Mouse (Mus musculus): ENCODE measurements around the gene Wdfy4. TPM values are rescaled to one million over a fixed set of nuclear protein-coding genes. Genes with fewer than 3 reads are reported as not detected.
A peak's percentile ranks its signal among the peaks of the same experiment; 100 is the strongest.

The Wdfy4 gene
- 0.09 and 0.13 TPM in 2 replicates for polyA plus RNA-seq (2016; fragmentation: Nextera tagmentation; extraction: Ambion mirVana)

DNA sequence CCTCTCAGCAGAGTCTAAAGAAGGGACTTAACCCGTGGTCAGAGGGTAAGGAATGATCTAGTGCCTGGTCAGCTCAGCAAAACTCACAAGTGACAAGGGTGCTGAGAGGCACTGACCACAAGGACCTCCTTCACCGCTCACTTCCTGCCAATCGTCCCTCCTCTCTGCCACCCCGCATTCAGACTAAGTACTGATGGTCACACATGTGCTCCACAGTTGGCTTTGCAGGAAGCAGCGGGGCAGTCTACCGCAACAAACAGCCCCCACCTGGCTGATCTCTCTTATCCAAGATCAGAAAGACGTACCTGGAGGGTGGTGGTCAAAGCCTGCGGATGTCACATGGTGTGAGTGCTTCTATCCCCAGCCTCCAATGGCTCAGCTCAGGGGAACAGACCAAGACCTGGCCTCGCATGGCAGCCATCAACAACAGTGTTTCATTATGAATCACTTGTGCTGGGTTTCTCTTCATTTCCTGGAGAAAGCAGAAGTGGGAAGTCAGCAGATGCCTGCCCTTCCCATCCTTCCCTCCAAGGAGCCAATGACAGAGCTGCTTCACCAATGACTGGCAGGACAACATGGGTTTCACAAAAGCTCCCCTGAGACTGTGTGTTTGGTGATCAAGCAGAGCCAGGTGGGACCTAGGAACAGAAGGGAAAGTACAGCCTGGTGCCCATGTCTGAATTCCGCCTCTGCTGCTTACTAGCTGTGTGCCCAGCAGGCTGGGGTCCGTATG, at the start of gene Wdfy4:
Gene Wdfy4, minus strand, starts transcription at position 441 of the 733 bp plus-strand sequence.
- no peaks in the 10 kb centered on the region for H3K9me3 ChIP-seq
- no peak within 1 kb of the TSS for H3K4me3 ChIP-seq (replicated peaks)
- H3K4me1 ChIP-seq, result no peaks in the 10 kb centered on the region
- WGBS, result 89% methylated on average over 11 of the region's 11 CpGs
- H3K9ac ChIP-seq, result no peak within 1 kb of the TSS
- ATAC-seq (ENCODE audit: low FRiP score), result no peak
- no peak within 1 kb of the TSS for H3K27ac ChIP-seq
- no peaks in the 10 kb centered on the region for H3K36me3 ChIP-seq (replicated peaks)
- no peaks in the 10 kb centered on the region for H3K27me3 ChIP-seq
- H3K4me2 ChIP-seq, result no peak within 1 kb of the TSS

GRCm38 (mm10) chr14:33232048-33232447, 46.7 kb upstream of the Wdfy4 start:
- ATAC-seq (ENCODE audit: low FRiP score), result no peak
- 0 out of 2 replicates have a peak, but pooled peaks cover 4% of the 10 kb centered on the region for H3K27me3 ChIP-seq
- WGBS, result 71% methylated on average over 5 of the region's 5 CpGs
- H3K4me3 ChIP-seq (replicated peaks), result no peak overlapping the region
- no peaks in the 10 kb centered on the region for H3K9me3 ChIP-seq
- no peaks in the 10 kb centered on the region for H3K36me3 ChIP-seq (replicated peaks)
- H3K4me2 ChIP-seq, result no peak overlapping the region
- no peak overlapping the region for H3K27ac ChIP-seq
- no peaks in the 10 kb centered on the region for H3K4me1 ChIP-seq
- H3K9ac ChIP-seq, result no peak overlapping the region

DNA sequence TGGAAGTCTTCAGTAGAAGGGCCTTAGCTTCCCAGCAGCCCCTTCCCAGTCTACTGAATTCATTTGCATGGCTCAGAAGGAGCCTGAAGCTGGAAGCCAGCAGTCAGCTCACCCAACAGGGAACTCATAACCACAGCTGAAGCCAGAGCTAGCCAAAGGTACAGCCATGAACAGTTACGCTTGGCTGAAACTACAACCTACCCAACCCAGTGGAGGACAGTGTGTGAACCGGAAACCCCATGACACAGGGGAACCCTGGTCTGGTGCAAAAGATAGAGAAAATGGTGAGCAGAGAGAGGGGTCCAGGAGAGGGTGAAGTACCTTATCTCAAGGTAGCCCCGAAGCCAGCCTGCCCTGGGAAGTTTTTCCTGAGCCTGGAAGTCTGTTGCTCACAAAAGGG, 46.0 kb upstream of the Wdfy4 start:
- ATAC-seq (ENCODE audit: low FRiP score), result no peak
- Histone ChIP-seq H3K4me3 (replicated peaks) (no peak overlapping the region), H3K27me3 (0 out of 2 replicates have a peak, but pooled peaks cover 4% of the 10 kb centered on the region), H3K4me1 (no peaks in the 10 kb centered on the region), H3K36me3 (replicated peaks) (no peaks in the 10 kb centered on the region), H3K9ac (no peak overlapping the region), H3K4me2 (no peak overlapping the region), H3K27ac (no peak overlapping the region), H3K9me3 (no peaks in the 10 kb centered on the region)
- 90% methylated on average over 3 of the region's 3 CpGs for WGBS

GRCm38 (mm10) chr14:33230672-33231071, 45.4 kb upstream of the Wdfy4 start:
- H3K4me3 ChIP-seq (replicated peaks), result no peak overlapping the region
- no peaks in the 10 kb centered on the region for H3K9me3 ChIP-seq
- no peak overlapping the region for H3K27ac ChIP-seq
- H3K4me1 ChIP-seq, result no peaks in the 10 kb centered on the region
- H3K4me2 ChIP-seq, result no peak overlapping the region
- no peak for ATAC-seq (ENCODE audit: low FRiP score)
- 0 out of 2 replicates have a peak, but pooled peaks cover 4% of the 10 kb centered on the region for H3K27me3 ChIP-seq
- 92% methylated on average over 4 of the region's 4 CpGs for WGBS
- no peaks in the 10 kb centered on the region for H3K36me3 ChIP-seq (replicated peaks)
- no peak overlapping the region for H3K9ac ChIP-seq

- H3K4me3 ChIP-seq (replicated peaks), result no peak overlapping the region
- H3K36me3 ChIP-seq (replicated peaks), result no peaks in the 10 kb centered on the region
- no peak overlapping the region for H3K4me2 ChIP-seq
- no peak overlapping the region for H3K9ac ChIP-seq
- H3K27ac ChIP-seq, result no peak overlapping the region
- no peaks in the 10 kb centered on the region for H3K27me3 ChIP-seq
- no peaks in the 10 kb centered on the region for H3K4me1 ChIP-seq
- no peaks in the 10 kb centered on the region for H3K9me3 ChIP-seq
- 89% methylated on average over 4 of the region's 4 CpGs for WGBS
- ATAC-seq (ENCODE audit: low FRiP score), result no peak
These were observed 39.9 kb upstream of the Wdfy4 start for GRCm38 (mm10) chr14:33225235-33225634.

- Histone ChIP-seq H3K4me3 (replicated peaks) (no peak overlapping the region), H3K27ac (no peak overlapping the region), H3K9ac (no peak overlapping the region), H3K36me3 (replicated peaks) (no peaks in the 10 kb centered on the region), H3K4me2 (no peak overlapping the region), H3K4me1 (peaks cover 5% of the 10 kb centered on the region), H3K9me3 (no peaks in the 10 kb centered on the region), H3K27me3 (peaks cover 30% of the 10 kb centered on the region)
- no peak for ATAC-seq (ENCODE audit: low FRiP score)
- 89% methylated on average over 19 of the region's 19 CpGs for WGBS
These were observed 31.3 kb upstream of the Wdfy4 start for GRCm38 (mm10) chr14:33216343-33217208.

DNA sequence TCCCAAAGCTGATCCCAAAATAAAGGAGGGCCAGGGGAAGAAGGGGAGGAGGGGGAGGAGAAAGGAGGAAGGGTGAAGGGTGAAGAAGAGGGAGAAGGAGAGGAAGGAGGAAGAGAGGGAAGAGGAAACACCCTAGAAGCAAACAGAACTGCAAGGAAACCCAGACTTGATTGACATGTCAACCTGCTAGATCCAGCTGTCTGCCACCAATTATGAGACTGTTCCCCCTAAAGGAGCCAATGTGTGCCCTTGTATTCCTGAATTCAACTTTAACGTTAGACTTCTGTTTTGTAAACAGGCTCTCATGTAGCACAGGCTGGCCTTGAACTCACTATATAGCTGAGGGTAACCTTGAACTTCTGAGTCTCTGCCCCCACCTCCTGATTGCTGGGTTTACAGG, 29.9 kb upstream of the Wdfy4 start:
- Histone ChIP-seq H3K4me1 (peaks cover 5% of the 10 kb centered on the region), H3K27me3 (peaks cover 30% of the 10 kb centered on the region), H3K27ac (no peak overlapping the region), H3K9ac (no peak overlapping the region), H3K36me3 (replicated peaks) (no peaks in the 10 kb centered on the region), H3K9me3 (no peaks in the 10 kb centered on the region), H3K4me3 (replicated peaks) (no peak overlapping the region), H3K4me2 (no peak overlapping the region)
- WGBS, result 88% methylated on average over 1 of the region's 1 CpGs
- ATAC-seq (ENCODE audit: low FRiP score), result no peak

- no peak overlapping the region for H3K9ac ChIP-seq
- peaks cover 5% of the 10 kb centered on the region for H3K4me1 ChIP-seq
- no peak overlapping the region for H3K4me3 ChIP-seq (replicated peaks)
- WGBS, result 12% methylated on average over 4 of the region's 4 CpGs
- no peak overlapping the region for H3K4me2 ChIP-seq
- ATAC-seq (ENCODE audit: low FRiP score), result no peak
- H3K27ac ChIP-seq, result no peak overlapping the region
- H3K27me3 ChIP-seq, result peaks cover 30% of the 10 kb centered on the region
- H3K36me3 ChIP-seq (replicated peaks), result no peaks in the 10 kb centered on the region
- H3K9me3 ChIP-seq, result no peaks in the 10 kb centered on the region
These were observed 29.4 kb upstream of the Wdfy4 start for GRCm38 (mm10) chr14:33214767-33215128.

DNA sequence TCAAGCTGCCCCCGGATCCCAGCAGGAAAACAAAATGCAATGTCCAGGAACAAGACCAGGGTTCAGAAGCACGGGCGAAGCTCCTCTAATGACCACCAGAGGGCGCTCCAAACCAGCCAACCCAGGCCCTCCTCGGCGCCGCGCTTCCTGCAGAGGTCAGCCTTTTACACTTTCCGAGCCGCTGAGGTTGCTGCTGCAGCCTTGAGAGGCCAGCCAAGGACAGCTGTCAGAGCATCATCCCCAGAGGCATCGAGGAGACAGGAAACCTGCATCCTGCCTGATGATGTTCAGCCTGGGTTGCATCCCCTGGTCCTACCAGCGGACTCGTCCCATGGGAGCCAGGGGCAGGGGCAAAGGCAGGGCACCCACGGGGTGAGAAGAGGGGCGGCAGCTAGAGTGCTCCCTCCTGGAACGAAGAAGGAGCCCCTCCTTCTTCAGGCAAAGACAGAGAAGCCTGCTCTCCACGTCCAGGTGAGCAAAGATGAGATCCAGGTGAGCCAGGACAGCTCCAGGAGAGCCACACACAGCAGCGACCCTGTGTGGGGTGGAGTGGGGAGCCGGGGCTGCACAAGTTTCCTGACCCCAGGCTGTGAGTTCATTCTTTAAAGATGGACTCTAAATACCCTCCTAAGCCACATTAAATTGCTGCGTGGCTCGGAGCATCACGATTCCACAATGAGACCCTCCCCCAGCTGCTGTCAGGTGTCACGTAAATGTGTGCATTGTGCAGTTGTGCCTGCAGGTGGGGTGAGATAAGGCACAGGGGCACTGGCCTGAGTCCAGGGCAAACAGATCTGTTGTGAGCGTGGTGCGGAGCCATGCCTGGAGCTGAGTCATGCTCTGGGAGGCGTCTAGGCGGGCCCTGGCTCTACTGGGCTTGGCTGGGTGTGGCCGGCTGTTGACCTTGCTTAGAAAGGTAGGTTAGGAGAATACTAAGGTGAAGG, 28.8 kb upstream of the Wdfy4 start, which contains the start of gene Arhgap22:
Gene Arhgap22, plus strand, starts transcription at position 204 of the 944 bp plus-strand sequence.
- Histone ChIP-seq H3K27me3 (peaks cover 30% of the 10 kb centered on the region), H3K36me3 (replicated peaks) (no peaks in the 10 kb centered on the region), H3K4me2 (peak within 1 kb of the TSS; percentile 48), H3K4me1 (peaks cover 5% of the 10 kb centered on the region), H3K27ac (no peak within 1 kb of the TSS), H3K9ac (no peak within 1 kb of the TSS), H3K4me3 (replicated peaks) (0 out of 2 replicates have a peak within 1 kb of the TSS, but pooled peaks have one; percentile 14), H3K9me3 (no peaks in the 10 kb centered on the region)
- 16% methylated on average over 28 of the region's 28 CpGs for WGBS
- peak; percentile 77 for ATAC-seq (ENCODE audit: low FRiP score)

- H3K4me1 ChIP-seq, result peaks cover 5% of the 10 kb centered on the region
- H3K27me3 ChIP-seq, result peaks cover 30% of the 10 kb centered on the region
- H3K4me3 ChIP-seq (replicated peaks), result no peak overlapping the region
- no peaks in the 10 kb centered on the region for H3K9me3 ChIP-seq
- WGBS, result 90% methylated on average over 12 of the region's 12 CpGs
- no peak overlapping the region for H3K9ac ChIP-seq
- ATAC-seq (ENCODE audit: low FRiP score), result no peak
- H3K36me3 ChIP-seq (replicated peaks), result no peaks in the 10 kb centered on the region
- no peak overlapping the region for H3K27ac ChIP-seq
- H3K4me2 ChIP-seq, result no peak overlapping the region
These were observed 27.6 kb upstream of the Wdfy4 start for GRCm38 (mm10) chr14:33212958-33213309.

- 63% methylated on average over 5 of the region's 5 CpGs for WGBS
These were observed 27.1 kb upstream of the Wdfy4 start for GRCm38 (mm10) chr14:33212271-33212957.

More at GRCm38 (mm10) chr14:33212271-33212957, 27.1 kb upstream of the Wdfy4 start:
- H3K27me3 ChIP-seq, result peaks cover 25% of the 10 kb centered on the region
- no peak for ATAC-seq (ENCODE audit: low FRiP score)
- H3K9me3 ChIP-seq, result no peaks in the 10 kb centered on the region
- peaks cover 5% of the 10 kb centered on the region for H3K4me1 ChIP-seq
- H3K9ac ChIP-seq, result no peak overlapping the region
- no peak overlapping the region for H3K4me2 ChIP-seq
- H3K27ac ChIP-seq, result no peak overlapping the region
- H3K4me3 ChIP-seq (replicated peaks), result no peak overlapping the region
- no peaks in the 10 kb centered on the region for H3K36me3 ChIP-seq (replicated peaks)
